Mouse (Mus musculus): ENCODE results near the gene Dclk3. TPM values are rescaled to one million over a fixed set of nuclear protein-coding genes. Genes with fewer than 3 reads are reported as not detected.

Gene Dclk3
- polyA plus RNA-seq (2012; ENCODE audit: low replicate concordance): 0.06 TPM in 1 of 2 replicates, not detected in the other

GRCm38 (mm10) chr9:111438904-111439835 lies at the start of gene Dclk3:
Dclk3 (plus strand) TSS chr9:111439081.

Other genes with a start within 250 kb of the Dclk3 start
- 5.1 and 12.1 TPM in 2 replicates for gene Mlh1, start 167.3 kb upstream of the Dclk3 start, polyA plus RNA-seq (2012; ENCODE audit: low replicate concordance)
- 1.2 and 2.0 TPM in 2 replicates for gene Epm2aip1, start 167.2 kb upstream of the Dclk3 start, polyA plus RNA-seq (2012; ENCODE audit: low replicate concordance)
- gene Trank1, start 127.3 kb upstream of the Dclk3 start, polyA plus RNA-seq (2012; ENCODE audit: low replicate concordance): not detected in 2 replicates